Mouse (Mus musculus) naive thymus-derived CD4-positive, alpha-beta T cell, adult 5 months (primary cell): ENCODE results near the gene Bckdha. TPM values are rescaled to one million over a fixed set of nuclear protein-coding genes. Genes with fewer than 3 reads are reported as not detected.

Experiments
- polyA plus RNA-seq: library from polyadenylated mRNA; unstranded; fragments of 100-300 nt; shearing (Covaris generic); gene quantifications from one replicate; pipeline ENCODE4 v1.2.1, GENCODE M21; 2017

Gene Bckdha
- polyA plus RNA-seq = 36.7 TPM

DNA sequence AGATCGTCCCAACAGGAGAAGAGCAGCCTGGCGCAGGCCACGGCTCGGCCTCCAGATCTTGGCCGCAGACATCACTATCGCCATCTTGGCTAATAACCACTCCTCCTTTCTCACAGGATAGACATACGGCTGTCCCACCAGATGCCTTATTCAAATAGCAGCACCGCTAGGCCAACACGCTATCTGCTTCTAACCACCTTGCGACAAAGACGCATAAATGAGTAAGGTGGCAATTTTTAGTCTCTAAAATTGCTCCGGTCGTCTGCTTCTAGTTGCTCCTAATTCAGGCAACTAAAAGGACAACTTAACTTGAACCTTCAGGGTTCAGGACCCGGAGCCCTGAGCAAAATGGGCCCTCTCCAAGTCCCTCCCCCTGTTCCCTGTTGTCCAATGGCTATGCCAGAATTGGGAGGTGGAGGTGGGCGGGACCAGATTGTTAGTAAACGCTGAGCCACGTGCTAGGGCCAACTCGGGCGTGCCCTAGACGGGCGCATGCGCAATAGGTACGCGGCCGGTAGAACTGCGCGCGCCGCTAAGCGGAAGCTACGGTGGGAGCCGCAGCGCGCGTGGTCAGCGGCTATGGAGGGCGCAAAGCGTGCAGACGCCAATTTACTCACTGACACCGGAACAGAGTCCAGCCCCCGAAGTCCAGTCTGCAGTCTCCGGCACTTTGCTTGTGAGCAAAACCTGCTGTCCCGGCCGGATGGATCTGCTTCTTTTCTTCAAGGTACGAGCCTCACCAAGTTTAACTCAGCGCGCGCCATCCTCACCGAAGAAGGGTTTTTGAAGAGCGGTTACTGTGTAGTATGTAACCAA, at the start of gene Bckdha, which contains the start of gene Exosc5:
Bckdha (minus strand) TSS at position 325 of the 816 bp plus-strand sequence.
Exosc5 (plus strand) TSS at position 508 of the 816 bp plus-strand sequence.

DNA sequence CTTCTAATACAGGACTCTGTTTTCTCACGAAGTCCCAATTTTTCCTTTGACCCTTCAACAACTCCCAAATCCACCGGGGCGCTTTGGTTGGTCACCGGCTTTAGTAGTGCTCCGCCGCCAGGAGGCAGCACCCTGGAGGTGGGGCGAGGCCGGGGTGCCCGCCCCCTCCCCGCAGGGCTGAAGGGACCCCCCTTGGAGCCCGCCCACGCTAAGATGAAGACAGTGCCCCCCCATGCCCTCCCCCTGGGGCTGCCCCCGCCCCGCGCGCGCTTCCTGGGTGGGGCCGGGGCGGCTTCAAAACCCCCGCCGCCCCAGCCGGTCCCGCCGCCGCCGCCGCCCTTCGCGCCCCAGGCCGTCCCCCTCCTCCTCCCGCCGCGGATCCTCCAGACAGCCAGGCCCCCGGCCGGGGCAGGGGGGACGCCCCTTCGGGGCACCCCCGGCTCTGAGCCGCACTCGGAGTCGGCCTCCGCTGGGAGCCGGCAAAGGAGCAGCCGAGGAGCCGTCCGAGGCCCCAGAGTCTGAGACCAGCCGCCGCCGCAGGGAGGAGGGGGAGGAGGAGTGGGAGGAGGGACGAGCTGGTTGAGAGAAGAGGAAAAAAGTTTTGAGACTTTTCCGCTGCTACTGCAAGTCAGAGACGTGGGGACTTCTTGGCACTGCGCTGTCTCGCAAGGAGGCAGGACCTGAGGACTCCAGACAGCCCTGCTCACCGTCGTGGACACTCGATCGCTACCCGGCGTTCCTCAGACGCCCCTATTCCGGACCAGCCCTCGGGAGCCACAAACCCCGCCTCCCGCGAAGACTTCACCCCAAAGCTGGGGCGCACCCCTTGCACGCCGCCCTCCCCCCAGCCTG, 28.1 kb upstream of the Bckdha start, which contains the start of gene Tgfb1:
Tgfb1 (plus strand) TSS at position 323 of the 852 bp plus-strand sequence.

DNA sequence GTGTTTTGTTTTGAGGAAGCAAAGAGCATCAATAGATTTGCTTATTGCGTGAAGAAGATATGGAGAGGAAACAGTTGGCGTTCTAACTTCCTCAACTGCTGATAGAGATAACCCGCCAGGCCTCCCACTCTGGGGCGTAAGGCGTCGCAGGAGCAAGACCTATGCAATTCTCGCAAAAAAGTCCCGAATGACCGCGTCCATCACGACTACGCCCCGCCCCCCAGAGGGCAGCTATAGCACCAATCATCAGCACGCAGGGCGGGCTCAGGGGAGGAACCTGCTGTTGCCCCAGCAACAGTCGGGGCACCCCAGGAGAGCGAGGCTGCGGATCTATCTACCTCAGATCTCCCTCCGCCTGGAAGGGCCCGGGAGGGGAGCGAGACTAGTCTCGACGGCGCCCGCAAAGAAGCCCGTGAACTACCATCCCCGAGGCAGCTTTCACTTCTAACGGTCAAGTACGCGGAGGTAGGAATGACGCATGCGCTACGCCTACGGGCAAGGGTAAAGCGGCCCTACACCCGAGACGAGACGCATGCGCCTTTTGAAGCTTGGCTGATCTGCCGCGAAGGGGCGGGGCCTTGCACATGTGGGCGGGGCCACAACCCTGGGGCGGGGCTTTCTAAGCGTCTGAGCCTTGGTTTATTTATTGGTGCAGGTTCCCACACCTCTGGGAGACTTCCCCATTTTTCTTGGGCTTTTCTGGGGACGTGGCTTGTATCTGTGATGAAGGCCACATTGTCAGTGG, 21.9 kb upstream of the Bckdha start, which contains the start of gene B9d2:
B9d2 (plus strand) TSS at position 267 of the 745 bp plus-strand sequence.

DNA sequence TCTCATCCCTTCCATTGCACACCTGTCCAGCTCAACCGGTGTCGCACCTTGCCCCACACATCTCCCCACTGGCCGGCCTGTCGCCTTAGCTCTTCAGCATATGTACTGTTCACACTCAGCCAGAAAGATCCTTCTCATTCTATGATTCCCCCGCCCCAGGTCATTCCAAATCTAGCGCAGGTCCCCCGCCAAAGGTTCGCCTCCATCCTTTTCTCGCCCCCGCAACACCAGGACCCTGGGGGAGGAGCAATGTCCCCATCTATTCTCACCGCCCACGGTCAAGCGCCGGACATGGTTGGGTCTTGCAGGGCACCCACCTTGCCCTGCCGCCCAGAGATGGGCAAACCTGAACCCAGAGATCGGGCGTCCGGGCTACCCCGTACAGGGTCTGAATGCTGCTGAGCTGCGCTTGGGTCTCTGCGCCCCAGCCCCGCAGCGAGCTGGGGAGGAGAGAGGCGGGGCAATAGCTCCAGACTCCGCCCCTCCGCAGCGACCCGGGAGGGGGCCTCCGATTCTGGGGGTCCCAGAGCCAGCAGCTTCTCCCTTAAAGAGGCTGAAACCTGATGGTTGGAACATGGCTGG, 16.0 kb upstream of the Bckdha start, which contains the start of gene Tmem91:
Tmem91 (minus strand) TSS at position 448 of the 582 bp plus-strand sequence.

DNA sequence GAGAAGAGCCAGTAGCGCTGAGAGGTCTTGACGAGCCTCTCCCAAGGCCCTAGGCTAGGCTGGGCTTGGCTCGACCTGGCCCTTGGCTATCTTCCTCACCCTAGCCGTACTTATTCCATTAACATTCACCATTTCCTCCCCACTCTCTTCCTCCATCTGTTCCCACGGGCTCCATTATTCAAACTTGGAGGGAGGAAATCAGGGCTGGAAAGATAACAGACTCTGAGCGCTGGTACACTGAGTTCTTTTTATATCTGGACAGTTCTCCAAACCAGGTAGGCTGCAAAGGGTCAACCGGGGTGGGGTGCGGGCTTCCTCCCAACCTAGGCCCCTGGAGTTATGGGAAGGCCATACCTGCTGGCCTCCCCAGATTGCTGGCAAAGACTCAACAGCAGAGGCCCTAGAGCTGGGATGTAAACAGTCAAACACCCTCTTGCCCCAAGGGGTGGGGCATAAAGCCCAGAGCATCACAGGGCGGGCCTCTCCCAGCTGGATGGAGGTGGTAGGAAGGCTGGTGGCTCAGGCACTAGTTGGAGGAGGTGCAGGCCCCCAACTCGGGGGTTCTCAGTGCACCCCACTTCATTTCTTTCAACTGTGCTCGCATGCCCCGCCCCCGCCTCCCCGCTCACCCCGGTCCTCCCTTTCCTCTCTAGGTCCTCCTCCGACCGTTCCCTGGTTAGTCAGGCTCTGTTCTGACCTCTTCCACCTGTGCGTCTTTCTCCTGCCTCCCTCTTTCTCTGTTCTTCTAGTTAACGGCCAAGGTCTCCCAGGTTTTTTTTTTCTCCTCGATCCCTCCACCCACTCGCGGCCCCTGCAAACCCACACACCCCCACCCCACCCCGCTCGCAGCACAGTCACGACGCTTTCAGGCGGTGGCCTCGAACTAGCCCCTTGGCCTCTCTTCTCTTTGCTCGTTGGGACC, 32.0 kb downstream of the Bckdha start, which contains the start of gene B3gnt8:
B3gnt8 (plus strand) TSS at position 146 of the 922 bp plus-strand sequence.

DNA sequence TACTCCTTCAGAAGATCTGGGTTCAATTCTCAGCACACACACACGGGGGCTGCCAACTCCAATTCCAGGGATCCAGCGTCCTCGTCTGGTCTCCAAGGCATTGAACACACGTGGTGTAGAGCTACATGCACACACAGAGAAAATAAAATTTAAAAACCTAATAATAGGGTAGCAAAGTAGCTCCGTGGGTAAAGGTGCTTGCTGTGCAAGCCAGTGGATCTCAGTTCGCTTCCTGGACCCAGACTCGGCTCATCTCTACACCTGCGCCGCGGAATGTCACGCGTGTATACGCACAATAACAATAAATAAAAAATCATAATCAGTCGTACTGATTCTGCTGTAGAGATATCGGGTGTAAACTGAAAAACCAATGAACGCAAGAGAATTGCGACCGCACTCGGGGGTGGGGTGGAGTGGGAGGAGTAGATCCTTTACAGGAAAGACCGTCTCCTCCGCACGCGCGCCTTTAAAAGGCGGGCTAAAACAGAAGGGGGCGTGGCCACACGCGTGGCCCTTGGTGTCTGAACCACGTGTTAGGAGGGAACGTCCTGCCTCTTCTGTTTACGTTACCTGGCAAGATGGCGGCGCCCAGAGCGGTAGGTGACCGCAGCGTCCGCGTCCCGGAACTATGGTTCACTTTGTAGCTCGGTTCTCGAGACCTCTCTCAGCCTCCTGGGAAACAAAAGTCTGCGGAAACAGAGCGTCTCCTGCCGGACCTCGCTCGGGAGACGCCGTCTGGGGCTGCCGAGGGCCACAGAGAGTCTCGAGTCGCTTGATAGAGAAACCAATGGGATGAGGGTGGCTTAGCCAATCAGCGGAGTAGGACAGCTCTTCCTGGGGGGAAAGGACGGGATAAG, 39.7 kb downstream of the Bckdha start, which contains the start of gene Dmac2:
Dmac2 (plus strand) TSS at position 550 of the 857 bp plus-strand sequence.

DNA sequence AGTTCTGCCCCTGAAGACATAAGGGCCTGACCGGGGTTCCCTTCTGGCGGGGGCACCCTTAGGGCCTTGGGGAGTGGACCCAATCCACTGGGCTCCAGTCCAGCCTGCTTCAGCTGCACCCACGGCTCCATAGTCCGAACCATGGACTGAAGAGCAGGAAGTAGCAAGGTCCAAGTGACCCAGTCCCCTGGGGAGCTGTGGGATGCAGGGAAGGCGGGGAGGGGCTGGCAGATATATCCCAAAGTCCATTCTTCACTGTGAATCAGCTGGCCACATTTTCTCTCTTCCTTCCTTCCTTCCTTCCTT, 43.1 kb downstream of the Bckdha start, which contains the start of gene Erich4:
Erich4 (minus strand) TSS at position 187 of the 306 bp plus-strand sequence.

Other genes with a start within 250 kb of the Bckdha start
- not detected for gene Cxcl17, start 246.1 kb downstream of the Bckdha start, polyA plus RNA-seq
- 0.40 TPM for gene Ceacam1, start 181.4 kb downstream of the Bckdha start, polyA plus RNA-seq
- gene Ceacam2, start 119.1 kb downstream of the Bckdha start, polyA plus RNA-seq = not detected
- not detected for gene Erich4, start 43.1 kb downstream of the Bckdha start, polyA plus RNA-seq
- gene Dmac2, start 39.6 kb downstream of the Bckdha start, polyA plus RNA-seq = 91.4 TPM
- gene B3gnt8, start 32.3 kb downstream of the Bckdha start, polyA plus RNA-seq = 0.49 TPM
- gene Exosc5, start 183 bp upstream of the Bckdha start, polyA plus RNA-seq = 64.7 TPM
- 2.7 TPM for gene Tmem91, start 16.2 kb upstream of the Bckdha start, polyA plus RNA-seq
- gene B9d2, start 21.8 kb upstream of the Bckdha start, polyA plus RNA-seq = 23.7 TPM
- gene Tgfb1, start 28.0 kb upstream of the Bckdha start, polyA plus RNA-seq = 114 TPM
- 52.1 TPM for gene Ccdc97, start 60.1 kb upstream of the Bckdha start, polyA plus RNA-seq
- 104 TPM for gene Hnrnpul1, start 95.8 kb upstream of the Bckdha start, polyA plus RNA-seq
- 0.80 TPM for gene Axl, start 129.7 kb upstream of the Bckdha start, polyA plus RNA-seq
- 14.6 TPM for gene Cyp2s1, start 157.9 kb upstream of the Bckdha start, polyA plus RNA-seq
- not detected for gene Cyp2b10, start 238.6 kb upstream of the Bckdha start, polyA plus RNA-seq